Mouse (Mus musculus) cerebellum, adult 11 months (tissue): ENCODE results near the gene Znrd1as.

Experiments used
- DNase-seq: peaks from one replicate; pipeline ENCODE4 v3.0.0; 2022

Znrd1as gene

GRCm38 (mm10) chr17:36997033-36997735, 38.8 kb downstream of the Znrd1as start:
- DNase-seq, result peak; percentile 61

GRCm38 (mm10) chr17:36998477-36998876, 40.1 kb downstream of the Znrd1as start:
- no peak for DNase-seq

DNA sequence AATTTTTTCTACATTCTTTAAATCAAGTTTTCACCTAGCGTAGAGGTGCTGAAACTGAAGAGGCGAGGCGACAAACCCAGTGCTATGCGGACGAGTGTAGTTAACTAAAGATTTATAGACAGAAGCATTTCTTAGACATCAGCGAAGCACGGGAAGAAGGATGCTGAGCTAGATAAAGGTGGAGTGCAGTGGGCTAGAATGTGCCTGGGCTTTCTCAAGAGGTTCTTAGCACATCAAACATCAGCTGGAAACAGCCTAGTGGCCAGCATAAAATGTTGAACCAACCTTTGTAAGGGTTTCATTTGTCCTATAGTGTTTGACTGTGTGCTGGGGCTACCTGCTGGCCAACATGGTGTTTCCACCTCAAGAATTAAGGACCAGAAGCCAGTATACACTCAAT, 42.5 kb downstream of the Znrd1as start, which contains the start of gene Zfp57:
TSS of gene Zfp57 (plus strand) at position 301 of the 400 bp plus-strand sequence.
- no peak for DNase-seq

GRCm38 (mm10) chr17:37002364-37003330, 44.3 kb downstream of the Znrd1as start:
- peak; percentile 16 for DNase-seq

DNA sequence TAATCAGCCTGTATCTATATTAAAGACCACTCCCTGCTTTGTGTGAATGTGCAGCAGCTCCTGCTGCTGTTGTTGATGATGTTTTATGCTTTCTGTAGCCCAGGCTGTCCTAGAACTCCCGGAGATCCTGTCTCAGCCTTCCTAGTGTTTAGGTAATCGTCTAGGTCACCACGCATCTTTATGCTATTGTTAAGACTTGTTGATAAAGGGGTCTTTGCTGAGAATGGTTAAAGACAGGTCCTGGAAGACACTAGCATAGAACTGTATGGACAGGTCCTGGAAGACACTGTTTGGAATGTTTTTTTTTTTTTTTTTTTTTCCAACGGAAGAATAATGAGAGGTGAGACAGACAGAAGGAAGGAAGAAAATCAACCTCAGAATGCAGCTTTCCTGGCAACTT, 45.0 kb downstream of the Znrd1as start:
- no peak for DNase-seq

GRCm38 (mm10) chr17:37008161-37008560, 49.8 kb downstream of the Znrd1as start:
- DNase-seq, result no peak

GRCm38 (mm10) chr17:37009460-37010042, 51.2 kb downstream of the Znrd1as start:
- DNase-seq, result no peak

- no peak for DNase-seq
Measured at GRCm38 (mm10) chr17:37011719-37012118, 53.3 kb downstream of the Znrd1as start.

DNA sequence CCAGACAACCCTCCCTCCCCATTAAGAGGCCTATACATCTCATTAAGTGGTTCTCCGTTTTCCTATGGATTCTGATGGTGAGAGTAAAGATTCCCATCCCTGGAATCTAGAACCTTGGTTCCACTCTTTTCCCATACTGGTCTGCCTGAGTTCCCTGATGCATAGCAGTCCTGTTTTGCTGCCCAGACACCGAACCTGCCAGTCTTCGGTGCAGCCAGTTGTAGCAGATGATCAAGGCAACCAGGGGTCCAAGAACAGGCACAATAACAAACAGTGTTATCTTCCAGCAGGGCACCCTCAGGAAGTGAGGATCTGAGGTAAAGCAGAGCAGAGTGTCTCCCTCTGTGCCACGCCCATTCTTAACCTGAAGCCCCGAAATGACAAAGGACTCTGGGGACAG, 53.7 kb downstream of the Znrd1as start:
- no peak for DNase-seq
